Mouse (Mus musculus) erythroblast, embryonic 14.5 days (primary cell): ENCODE measurements at regions not wholly inside any gene's neighbourhood (a gene's known extent, or its start where the extent isn't known, plus 50 kb on each side); places are given as distances from the start of the nearest gene placed in this dataset.

ENCODE experiments used
- H3K27me3 ChIP-seq: 2 replicates; pipeline ENCODE4 v1.6.1; 2012; ENCODE audit warnings: inconsistent platforms; ENCODE audit not compliant: control insufficient read depth
- H3K36me3 ChIP-seq: 2 replicates; pipeline ENCODE4 v1.6.1; 2012; ENCODE audit warnings: mild to moderate bottlenecking, inconsistent platforms; ENCODE audit not compliant: control insufficient read depth
- H3K4me1 ChIP-seq: 2 replicates; pipeline ENCODE4 v1.6.1; 2012; ENCODE audit warnings: inconsistent platforms; ENCODE audit not compliant: control insufficient read depth
- H3K4me3 ChIP-seq: replicated peaks from 2 replicates; pipeline ENCODE3; 2012; ENCODE audit warnings: moderate library complexity, mild to moderate bottlenecking, inconsistent platforms
- H3K9me3 ChIP-seq: 2 replicates; pipeline ENCODE4 v1.6.1; 2012; ENCODE audit warnings: low read length, inconsistent platforms, mixed read lengths; ENCODE audit not compliant: control insufficient read depth
- GATA1 ChIP-seq: IDR thresholded peaks from 2 replicates; pipeline ENCODE4 v1.6.1; 2012; ENCODE audit warnings: low read length, inconsistent platforms, mixed read lengths
- TAL1 ChIP-seq: IDR thresholded peaks from 3 replicates; pipeline ENCODE4 v1.6.1; 2012; ENCODE audit warnings: low read length, inconsistent platforms, mixed read lengths

GRCm38 (mm10) chr2:128337791-128338190 is 212.0 kb downstream of the Bcl2l11 start:
- H3K4me1 ChIP-seq = no peaks in the 10 kb centered on the region
- no peaks in the 10 kb centered on the region for H3K9me3 ChIP-seq
- no peak overlapping the region for H3K4me3 ChIP-seq
- H3K36me3 ChIP-seq = no peaks in the 10 kb centered on the region
- TF ChIP-seq GATA1 (no peak), TAL1 (no peak)
- no peaks in the 10 kb centered on the region; the same call in 1 of the 2 replicates for H3K27me3 ChIP-seq

- Histone ChIP-seq H3K27me3 (no peaks in the 10 kb centered on the region; the same call in 1 of the 2 replicates), H3K36me3 (no peaks in the 10 kb centered on the region), H3K4me3 (no peak overlapping the region), H3K9me3 (no peaks in the 10 kb centered on the region), H3K4me1 (no peaks in the 10 kb centered on the region)
- no peak for TF ChIP-seq TAL1
- TF ChIP-seq GATA1 = no peak
Measured at GRCm38 (mm10) chr2:128338474-128338873, 212.6 kb downstream of the Bcl2l11 start.

GRCm38 (mm10) chr2:128339061-128339642 is 213.3 kb downstream of the Bcl2l11 start:
- H3K4me1 ChIP-seq = no peaks in the 10 kb centered on the region
- H3K9me3 ChIP-seq = no peaks in the 10 kb centered on the region
- TF ChIP-seq TAL1 (no peak), GATA1 (no peak)
- no peaks in the 10 kb centered on the region for H3K36me3 ChIP-seq
- H3K27me3 ChIP-seq = no peaks in the 10 kb centered on the region; the same call in 1 of the 2 replicates
- no peak overlapping the region for H3K4me3 ChIP-seq

GRCm38 (mm10) chr2:128339643-128340487 is 214.0 kb downstream of the Bcl2l11 start:
- Histone ChIP-seq H3K4me1 (no peaks in the 10 kb centered on the region), H3K36me3 (no peaks in the 10 kb centered on the region), H3K4me3 (no peak overlapping the region), H3K27me3 (no peaks in the 10 kb centered on the region; the same call in 1 of the 2 replicates), H3K9me3 (no peaks in the 10 kb centered on the region)
- TF ChIP-seq TAL1 (no peak), GATA1 (no peak)

- Histone ChIP-seq H3K27me3 (no peaks in the 10 kb centered on the region; the same call in 1 of the 2 replicates), H3K9me3 (no peaks in the 10 kb centered on the region), H3K4me1 (no peaks in the 10 kb centered on the region), H3K36me3 (no peaks in the 10 kb centered on the region), H3K4me3 (no peak overlapping the region)
- TF ChIP-seq GATA1 (no peak), TAL1 (no peak)
Measured at GRCm38 (mm10) chr2:128340631-128341240, 214.9 kb downstream of the Bcl2l11 start.

GRCm38 (mm10) chr2:128342212-128342611 is 216.4 kb downstream of the Bcl2l11 start:
- no peaks in the 10 kb centered on the region; the same call in 1 of the 2 replicates for H3K27me3 ChIP-seq
- no peak overlapping the region for H3K4me3 ChIP-seq
- no peaks in the 10 kb centered on the region for H3K4me1 ChIP-seq
- H3K36me3 ChIP-seq = no peaks in the 10 kb centered on the region
- H3K9me3 ChIP-seq = no peaks in the 10 kb centered on the region
- no peak for TF ChIP-seq TAL1
- TF ChIP-seq GATA1 = no peak

GRCm38 (mm10) chr2:128345557-128345956 is 219.7 kb downstream of the Bcl2l11 start:
- Histone ChIP-seq H3K27me3 (no peaks in the 10 kb centered on the region; the same call in 1 of the 2 replicates), H3K36me3 (no peaks in the 10 kb centered on the region), H3K4me3 (no peak overlapping the region), H3K4me1 (no peaks in the 10 kb centered on the region), H3K9me3 (no peaks in the 10 kb centered on the region)
- TF ChIP-seq TAL1 = no peak
- no peak for TF ChIP-seq GATA1

GRCm38 (mm10) chr2:128348556-128348955 is 222.7 kb downstream of the Bcl2l11 start:
- H3K4me1 ChIP-seq = no peaks in the 10 kb centered on the region
- no peak for TF ChIP-seq GATA1
- no peak for TF ChIP-seq TAL1

GRCm38 (mm10) chr2:128351405-128351804 is 225.6 kb downstream of the Bcl2l11 start:
- no peak for TF ChIP-seq TAL1
- no peak for TF ChIP-seq GATA1

More at GRCm38 (mm10) chr2:128348556-128348955, 222.7 kb downstream of the Bcl2l11 start:
- H3K4me3 ChIP-seq = no peak overlapping the region
- no peaks in the 10 kb centered on the region for H3K9me3 ChIP-seq
- no peaks in the 10 kb centered on the region for H3K36me3 ChIP-seq
- H3K27me3 ChIP-seq = no peaks in the 10 kb centered on the region

More at GRCm38 (mm10) chr2:128351405-128351804, 225.6 kb downstream of the Bcl2l11 start:
- Histone ChIP-seq H3K4me3 (no peak overlapping the region), H3K36me3 (no peaks in the 10 kb centered on the region), H3K4me1 (no peaks in the 10 kb centered on the region), H3K9me3 (no peaks in the 10 kb centered on the region), H3K27me3 (no peaks in the 10 kb centered on the region)
